Mouse (Mus musculus) MEL (cell line): ENCODE data around the gene Agbl3.

Experiments used
- BHLHE40 ChIP-seq: IDR thresholded peaks from 2 replicates; pipeline ENCODE4 v1.6.1; 2012; ENCODE audit warnings: low read depth, mild to moderate bottlenecking, inconsistent platforms, low read length, improper control_type of control experiment, borderline replicate concordance
- CTCF ChIP-seq, 3 experiments: IDR thresholded peaks in 2 of 3; conservative IDR thresholded peaks in 1 of 3; 2 replicates each; pipeline ENCODE4 v1.5.1; 2011 to 2012; ENCODE audit warnings: low read length in 3 of 3, low read depth in 2 of 3, mild to moderate bottlenecking in 2 of 3, improper control_type of control experiment in 1 of 3, inconsistent platforms in 1 of 3, mixed read lengths in 1 of 3, moderate library complexity in 1 of 3; ENCODE audit not compliant: control insufficient read depth in 1 of 3, insufficient read depth in 1 of 3, poor library complexity in 1 of 3, severe bottlenecking in 1 of 3
- HCFC1 ChIP-seq: IDR thresholded peaks from 2 replicates; pipeline ENCODE4 v1.6.1; 2012; ENCODE audit warnings: low read depth, mild to moderate bottlenecking, inconsistent platforms, low read length, improper control_type of control experiment, moderate library complexity
- MAX ChIP-seq: IDR thresholded peaks from 2 replicates; pipeline ENCODE4 v1.6.1; 2011; ENCODE audit warnings: low read length, improper control_type of control experiment
- MAZ ChIP-seq: IDR thresholded peaks from 2 replicates; pipeline ENCODE4 v1.6.1; 2012; ENCODE audit warnings: low read depth, mild to moderate bottlenecking, inconsistent platforms, low read length, improper control_type of control experiment
- MYB ChIP-seq: IDR thresholded peaks from 2 replicates; pipeline ENCODE4 v1.6.1; 2011; ENCODE audit warnings: mild to moderate bottlenecking, low read depth, low read length, improper control_type of control experiment
- MYC ChIP-seq: IDR thresholded peaks from 2 replicates; pipeline ENCODE4 v1.6.1; 2011; ENCODE audit warnings: low read depth, mild to moderate bottlenecking, low read length, improper control_type of control experiment, moderate library complexity
- POLR2A ChIP-seq, 2 experiments: IDR thresholded peaks; 2 replicates each; pipeline ENCODE4 v1.6.1; 2011 to 2012; ENCODE audit warnings: low read length in 2 of 2, mild to moderate bottlenecking in 2 of 2, control low read depth in 1 of 2, improper control_type of control experiment in 1 of 2, low read depth in 1 of 2, moderate library complexity in 1 of 2; ENCODE audit not compliant: control insufficient read depth in 1 of 2, insufficient read depth in 1 of 2, poor library complexity in 1 of 2
- POLR2AphosphoS2 ChIP-seq: IDR thresholded peaks from 2 replicates; pipeline ENCODE4 v1.6.1; 2011; ENCODE audit warnings: low read length, improper control_type of control experiment
- TCF12 ChIP-seq: IDR thresholded peaks from 2 replicates; pipeline ENCODE4 v1.6.1; 2014; ENCODE audit warnings: low read depth, mild to moderate bottlenecking, inconsistent platforms, low read length, improper control_type of control experiment, moderate library complexity
- USF1 ChIP-seq: IDR thresholded peaks from 2 replicates; pipeline ENCODE4 v1.6.1; 2014; ENCODE audit warnings: low read depth, mild to moderate bottlenecking, inconsistent platforms, low read length, improper control_type of control experiment, moderate library complexity

DNA sequence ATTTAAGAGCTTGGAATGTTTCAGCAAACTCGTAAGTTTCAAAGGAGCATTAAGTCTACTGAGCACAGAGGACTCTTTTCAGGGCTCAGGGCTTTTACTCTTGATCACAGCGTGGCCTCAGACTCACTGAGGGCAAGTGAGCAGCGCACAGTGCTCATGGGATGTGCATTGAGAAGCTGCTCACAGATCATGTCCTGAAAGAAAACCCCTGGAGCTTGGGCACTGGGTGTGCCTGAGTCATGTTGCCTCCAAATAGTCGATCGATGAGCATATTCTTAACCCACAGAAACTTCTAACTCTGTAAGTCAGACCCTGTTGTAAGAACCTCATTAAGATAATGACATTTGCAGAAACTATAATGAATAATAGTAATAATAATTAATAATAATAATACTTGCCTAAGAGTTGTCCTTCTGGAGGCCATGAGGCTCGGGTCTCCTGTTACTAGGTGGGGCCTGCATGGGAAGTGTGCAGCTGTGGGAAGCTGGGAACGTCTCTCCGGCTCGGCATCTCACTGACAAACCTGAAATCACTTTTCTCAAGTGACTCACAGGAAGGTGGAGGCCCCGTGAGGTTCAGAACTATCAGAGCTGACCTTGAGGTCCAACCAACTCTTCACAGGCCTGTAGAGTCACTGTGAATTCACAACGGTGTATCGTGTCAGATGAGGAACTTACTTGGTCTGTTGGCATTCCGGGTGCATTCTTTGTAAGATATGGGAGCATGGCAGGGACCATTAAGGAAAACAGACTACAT lies 45.1 kb upstream of the Agbl3 start:
- TF ChIP-seq POLR2AphosphoS2 (no peak), CTCF (IDR thresholded peaks at IDR 0.05 in 2 of 3, conservative IDR thresholded peaks at IDR 0.05 in 1 of 3; ENCODE audit: control insufficient read depth in 1 of 3, insufficient read depth in 1 of 3, low read depth in 2 of 3, low read length in 3 of 3, poor library complexity in 1 of 3, severe bottlenecking in 1 of 3) (no peak), MAZ (no peak), USF1 (no peak), POLR2A (IDR thresholded peaks at IDR 0.05; ENCODE audit: control insufficient read depth in 1 of 2, insufficient read depth in 1 of 2, low read depth in 1 of 2, low read length in 2 of 2, poor library complexity in 1 of 2) (no peak), TCF12 (no peak), MYB (no peak), HCFC1 (no peak), MYC (no peak), MAX (no peak), BHLHE40 (no peak)
